In genomic region chr12:110120141-110120540, GRCm38 (mm10) we compare ENCODE assay signal across 15 mouse cellular contexts.
DNase-seq lines count a peak whose midpoint lies in the region; ATAC-seq and TF ChIP-seq lines count a peak whose summit lies in the region.
"Had no signal": no experiment of that assay in that cellular context is flagged by ENCODE, and none has a peak within 500 bp of the region (broad histone marks: within the 10 kb centered on the region; RNA-seq: fewer than 3 reads in every experiment).

No protein-coding gene starts in this region.

- H3K79me3 ChIP-seq in C2C12 (ENCODE audit: low read depth) = no peaks in the 10 kb centered on the region

- H3K79me2 ChIP-seq in C2C12 (ENCODE audit: control insufficient read depth, insufficient read depth) = no peaks in the 10 kb centered on the region

- WGBS in hindbrain, postnatal 0 days = 30% methylated on average over 7 of the region's 7 CpGs
- WGBS in hindbrain, embryonic 10.5 days = 72% methylated on average over 7 of the region's 7 CpGs
- WGBS in lung, postnatal 0 days = 48% methylated on average over 7 of the region's 7 CpGs
- WGBS in midbrain, embryonic 16.5 days = 61% methylated on average over 7 of the region's 7 CpGs

- no peak for TF ChIP-seq POLR2A in brain, embryonic 14.5 days (IDR thresholded peaks at IDR 0.05; ENCODE audit: borderline replicate concordance, extremely low read depth, insufficient read depth, insufficient read length, poor library complexity, severe bottlenecking)

- no peak overlapping the region for H3K27ac ChIP-seq in hindbrain, postnatal 0 days
- no peak overlapping the region for H3K27ac ChIP-seq in hindbrain, embryonic 10.5 days
- no peak overlapping the region for H3K27ac ChIP-seq in lung, postnatal 0 days (ENCODE audit: low read length)
- no peak overlapping the region for H3K27ac ChIP-seq in midbrain, embryonic 16.5 days (ENCODE audit: low read length)
- H3K27ac ChIP-seq: heart, embryonic 10.5 days; lung, embryonic 15.5 days had no signal

- H3K4me2 ChIP-seq in hindbrain, postnatal 0 days (ENCODE audit: low read depth, low read length) = no peak overlapping the region
- no peak overlapping the region for H3K4me2 ChIP-seq in lung, postnatal 0 days (replicated peaks; ENCODE audit: low read depth, low read length)
- H3K4me2 ChIP-seq in midbrain, embryonic 16.5 days (ENCODE audit: low read length) = no peak overlapping the region
- H3K4me2 ChIP-seq: lung, embryonic 15.5 days had no signal

- no peak for TF ChIP-seq CTCF in hindbrain, postnatal 0 days (IDR thresholded peaks at IDR 0.05; ENCODE audit: low read depth)
- no peak for TF ChIP-seq CTCF in C2C12 (IDR thresholded peaks at IDR 0.05; ENCODE audit: control insufficient read depth, insufficient read depth, insufficient read length)
- no peak for TF ChIP-seq CTCF in brain, embryonic 14.5 days (IDR thresholded peaks at IDR 0.05; ENCODE audit: borderline replicate concordance, extremely low read depth, insufficient read depth, insufficient read length)
- no peak for TF ChIP-seq CTCF in lung, postnatal 0 days (IDR thresholded peaks at IDR 0.05)

- H3K9ac ChIP-seq in hindbrain, postnatal 0 days (replicated peaks; ENCODE audit: low read length) = no peak overlapping the region
- no peak overlapping the region for H3K9ac ChIP-seq in lung, postnatal 0 days (replicated peaks; ENCODE audit: low read depth)
- no peak overlapping the region for H3K9ac ChIP-seq in midbrain, embryonic 16.5 days (ENCODE audit: low read depth, low read length)
- H3K9ac ChIP-seq: lung, embryonic 15.5 days had no signal

- no peak for TF ChIP-seq EP300 in lung, postnatal 0 days (IDR thresholded peaks at IDR 0.05)

- peak; percentile 49 for DNase-seq in hindbrain, postnatal 0 days (ENCODE audit: low spot score)
- no peak for DNase-seq in hindbrain, embryonic 10.5 days (ENCODE audit: low spot score)
- DNase-seq in brain, embryonic 14.5 days (ENCODE audit: low read depth) = peak; percentile 62
- peak; percentile 48 for DNase-seq in lung, postnatal 0 days (ENCODE audit: low spot score)
- no peak for DNase-seq in gastrocnemius, postnatal 10 days
- DNase-seq in spleen, adult 18-20 months = no peak
- DNase-seq: adrenal gland, postnatal 14 days; cerebellum, adult 11-12 months; embryo, embryonic 11 days had no signal

- no peak for ATAC-seq in hindbrain, postnatal 0 days
- peak; percentile 8; the same call in 1 of the 2 replicates for ATAC-seq in lung, postnatal 0 days
- no peak for ATAC-seq in midbrain, embryonic 16.5 days
- ATAC-seq: Patski had no signal

- no peak overlapping the region for H3K4me3 ChIP-seq in hindbrain, postnatal 0 days (ENCODE audit: low read length)
- no peak overlapping the region for H3K4me3 ChIP-seq in hindbrain, embryonic 10.5 days
- H3K4me3 ChIP-seq in C2C12 (ENCODE audit: insufficient read depth, poor library complexity, severe bottlenecking) = no peak overlapping the region
- no peak overlapping the region for H3K4me3 ChIP-seq in lung, postnatal 0 days (ENCODE audit: low read depth, low read length)
- no peak overlapping the region for H3K4me3 ChIP-seq in midbrain, embryonic 16.5 days (ENCODE audit: low read depth, low read length)
- H3K4me3 ChIP-seq: erythroblast, embryonic 14.5 days; heart, embryonic 10.5 days; lung, embryonic 15.5 days had no signal

- no peaks in the 10 kb centered on the region for H3K4me1 ChIP-seq in hindbrain, postnatal 0 days (ENCODE audit: insufficient read depth, low read length)
- no peaks in the 10 kb centered on the region for H3K4me1 ChIP-seq in hindbrain, embryonic 10.5 days (replicated peaks)
- H3K4me1 ChIP-seq in lung, postnatal 0 days (ENCODE audit: insufficient read depth, low read depth, low read length) = no peaks in the 10 kb centered on the region; the same call in 1 of the 2 replicates
- no peaks in the 10 kb centered on the region for H3K4me1 ChIP-seq in midbrain, embryonic 16.5 days (ENCODE audit: control insufficient read depth, insufficient read depth, low read length)

- H3ac ChIP-seq in C2C12 (ENCODE audit: control insufficient read depth, insufficient read length, low read depth) = no peak overlapping the region

- H3K9me3 ChIP-seq in hindbrain, postnatal 0 days (ENCODE audit: low read length) = no peaks in the 10 kb centered on the region
- no peaks in the 10 kb centered on the region for H3K9me3 ChIP-seq in hindbrain, embryonic 10.5 days
- H3K9me3 ChIP-seq in lung, postnatal 0 days (ENCODE audit: low read length) = no peaks in the 10 kb centered on the region
- H3K9me3 ChIP-seq in midbrain, embryonic 16.5 days (replicated peaks; ENCODE audit: control insufficient read depth, low read length, poor library complexity, severe bottlenecking) = no peaks in the 10 kb centered on the region
- H3K9me3 ChIP-seq: heart, embryonic 10.5 days; lung, embryonic 15.5 days had no signal

- no peaks in the 10 kb centered on the region for H3K27me3 ChIP-seq in hindbrain, postnatal 0 days (ENCODE audit: insufficient read depth, low read length)
- no peaks in the 10 kb centered on the region for H3K27me3 ChIP-seq in hindbrain, embryonic 10.5 days (ENCODE audit: insufficient read depth, poor library complexity, severe bottlenecking)
- no peaks in the 10 kb centered on the region for H3K27me3 ChIP-seq in C2C12 (ENCODE audit: control insufficient read depth, insufficient read depth, insufficient read length)
- H3K27me3 ChIP-seq in lung, postnatal 0 days (replicated peaks; ENCODE audit: insufficient read depth, low read length) = no peaks in the 10 kb centered on the region
- no peaks in the 10 kb centered on the region for H3K27me3 ChIP-seq in midbrain, embryonic 16.5 days (ENCODE audit: control insufficient read depth, insufficient read depth, low read depth, low read length)
- H3K27me3 ChIP-seq: lung, embryonic 15.5 days; Patski had no signal

- H3K36me3 ChIP-seq in hindbrain, postnatal 0 days (ENCODE audit: insufficient read depth, low read length) = no peaks in the 10 kb centered on the region
- H3K36me3 ChIP-seq in hindbrain, embryonic 10.5 days = no peaks in the 10 kb centered on the region
- H3K36me3 ChIP-seq in C2C12 (ENCODE audit: control insufficient read depth, insufficient read depth) = no peaks in the 10 kb centered on the region
- no peaks in the 10 kb centered on the region for H3K36me3 ChIP-seq in lung, postnatal 0 days (ENCODE audit: insufficient read depth, low read length)
- H3K36me3 ChIP-seq in midbrain, embryonic 16.5 days (ENCODE audit: control insufficient read depth, insufficient read depth, low read length) = no peaks in the 10 kb centered on the region
- H3K36me3 ChIP-seq: heart, embryonic 10.5 days; lung, embryonic 15.5 days had no signal

TF ChIP-seq in C2C12, 6 proteins besides CTCF, POLR2A, EP300 and RAD21:
- TF ChIP-seq MYOG (IDR thresholded peaks at IDR 0.05; ENCODE audit: control insufficient read depth, extremely low read depth, insufficient read length) (no peak), USF1 (IDR thresholded peaks at IDR 0.05; ENCODE audit: low read depth) (peak; percentile 62)

Comparison
In these comparisons a context has a peak if more than half of its experiments do, and no peak if none do; other contexts are left out.
1. DNase-seq: peak in hindbrain, postnatal 0 days (single experiment), brain, embryonic 14.5 days (single experiment) and lung, postnatal 0 days (single experiment); none in hindbrain, embryonic 10.5 days (single experiment), gastrocnemius, postnatal 10 days (single experiment) and spleen, adult 18-20 months (0 of 2).